Mouse (Mus musculus): ENCODE measurements at regions not wholly inside any gene's neighbourhood (a gene's known extent, or its start where the extent isn't known, plus 50 kb on each side); places are given as distances from the start of the nearest gene placed in this dataset.
A peak's percentile ranks its signal among the peaks of the same experiment; 100 is the strongest.
"Not testable (repeated sequence)": the region's sequence is repeated elsewhere in the genome, so short reads cannot be mapped to it uniquely, and the experiment has no call there.

GRCm38 (mm10) chrX:157107747-157108146 is 307.4 kb downstream of the Phex start:
- DNase-seq (ENCODE audit: inconsistent ontology term) = no peak

- DNase-seq (ENCODE audit: inconsistent ontology term) = peak; percentile 16
Observed at GRCm38 (mm10) chrX:157080025-157080424, 335.1 kb downstream of the Phex start.

- DNase-seq (ENCODE audit: inconsistent ontology term) = no peak
Observed at GRCm38 (mm10) chrX:157079606-157080005, 335.5 kb downstream of the Phex start.

GRCm38 (mm10) chrX:157078061-157078460 is 337.1 kb downstream of the Phex start:
- DNase-seq (ENCODE audit: inconsistent ontology term) = not testable (repeated sequence)

- peak; percentile 2 for DNase-seq (ENCODE audit: inconsistent ontology term)
Observed at GRCm38 (mm10) chrX:157076193-157076592, 338.9 kb downstream of the Phex start.

- DNase-seq (ENCODE audit: inconsistent ontology term) = peak; percentile 37
Observed at GRCm38 (mm10) chrX:157051629-157052315, 363.3 kb downstream of the Phex start.

GRCm38 (mm10) chrX:157028913-157029312 is 386.2 kb downstream of the Phex start:
- peak; percentile 88 for DNase-seq (ENCODE audit: inconsistent ontology term)

- no peak for DNase-seq (ENCODE audit: inconsistent ontology term)
Observed at GRCm38 (mm10) chrX:157024343-157024742, 390.8 kb downstream of the Phex start.

GRCm38 (mm10) chrX:157021851-157022250 is 393.3 kb downstream of the Phex start:
- no peak for DNase-seq (ENCODE audit: inconsistent ontology term)

- no peak for DNase-seq (ENCODE audit: inconsistent ontology term)
Observed at GRCm38 (mm10) chrX:157020337-157020736, 394.8 kb downstream of the Phex start.

GRCm38 (mm10) chrX:156989986-156990518 is 425.1 kb downstream of the Phex start:
- DNase-seq (ENCODE audit: inconsistent ontology term) = peak; percentile 31

GRCm38 (mm10) chrX:156947093-156947492 is 468.0 kb downstream of the Phex start:
- DNase-seq (ENCODE audit: inconsistent ontology term) = no peak

GRCm38 (mm10) chrX:156944223-156944622 is 470.9 kb downstream of the Phex start:
- peak; percentile 7 for DNase-seq (ENCODE audit: inconsistent ontology term)

GRCm38 (mm10) chrX:156913363-156913762 is 501.7 kb downstream of the Phex start:
- no peak for DNase-seq (ENCODE audit: inconsistent ontology term)

Data from Muller cell, postnatal 12 days (primary cell).